Mouse (Mus musculus) small intestine, adult 2 months (tissue): ENCODE data around the gene Ift43. TPM values are rescaled to one million over a fixed set of nuclear protein-coding genes. Genes with fewer than 3 reads are reported as not detected.

Experiments used
- H3K27ac ChIP-seq: fragments of 200-500 bp; 2 replicates; pipeline ENCODE4 v1.5.1; 2012; ENCODE audit warnings: low read depth, low read length, control low read depth, inconsistent platforms; ENCODE audit not compliant: insufficient read depth
- H3K27me3 ChIP-seq: fragments of 200-500 bp; 2 replicates; pipeline ENCODE4 v1.6.1; 2012; ENCODE audit warnings: mild to moderate bottlenecking, moderate library complexity, low read length, inconsistent platforms; ENCODE audit not compliant: control insufficient read depth, insufficient read depth
- H3K36me3 ChIP-seq: fragments of 200-500 bp; 2 replicates; pipeline ENCODE4 v1.6.1; 2012; ENCODE audit warnings: mild to moderate bottlenecking, low read length, control low read depth, inconsistent platforms; ENCODE audit not compliant: control insufficient read depth, insufficient read depth
- H3K4me1 ChIP-seq: fragments of 200-500 bp; 2 replicates; pipeline ENCODE4 v1.6.1; 2012; ENCODE audit warnings: low read length, inconsistent platforms, mixed read lengths; ENCODE audit not compliant: control insufficient read depth, insufficient read depth, insufficient read length
- H3K4me3 ChIP-seq: fragments of 200-500 bp; 2 replicates; pipeline ENCODE4 v1.5.1; 2012; ENCODE audit warnings: low read depth, mild to moderate bottlenecking, control low read depth, inconsistent platforms, low read length, moderate library complexity
- CTCF ChIP-seq: fragments of 200-500 bp; IDR thresholded peaks from 2 replicates; pipeline ENCODE4 v1.5.1; 2012; ENCODE audit warnings: low read depth, mild to moderate bottlenecking, control low read depth, inconsistent platforms, low read length, moderate library complexity, mixed read lengths; ENCODE audit not compliant: insufficient replicate concordance, insufficient read length; ENCODE audit errors: extremely low read depth
- POLR2A ChIP-seq: fragments of 200-500 bp; IDR thresholded peaks from 2 replicates; pipeline ENCODE4 v1.6.1; 2012; ENCODE audit warnings: low read depth, mild to moderate bottlenecking, control low read depth, inconsistent platforms, low read length, moderate library complexity
- WGBS: fragments of 180-500 bp; shearing (Covaris S2); methylation state at CpG from one replicate; pipeline ENCODE4 v1.1.7; 2018; 5-methylcytosine and 5-hydroxymethylcytosine counted together
- polyA plus RNA-seq: library from polyadenylated mRNA; depleted of rRNA; stranded (reverse); fragments of >200 nt; gene quantifications from 2 replicates; pipeline ENCODE4 v1.2.3, GENCODE M21; 2012; rRNA removed

The Ift43 gene
- 6.1 and 15.2 TPM in 2 replicates for polyA plus RNA-seq

DNA sequence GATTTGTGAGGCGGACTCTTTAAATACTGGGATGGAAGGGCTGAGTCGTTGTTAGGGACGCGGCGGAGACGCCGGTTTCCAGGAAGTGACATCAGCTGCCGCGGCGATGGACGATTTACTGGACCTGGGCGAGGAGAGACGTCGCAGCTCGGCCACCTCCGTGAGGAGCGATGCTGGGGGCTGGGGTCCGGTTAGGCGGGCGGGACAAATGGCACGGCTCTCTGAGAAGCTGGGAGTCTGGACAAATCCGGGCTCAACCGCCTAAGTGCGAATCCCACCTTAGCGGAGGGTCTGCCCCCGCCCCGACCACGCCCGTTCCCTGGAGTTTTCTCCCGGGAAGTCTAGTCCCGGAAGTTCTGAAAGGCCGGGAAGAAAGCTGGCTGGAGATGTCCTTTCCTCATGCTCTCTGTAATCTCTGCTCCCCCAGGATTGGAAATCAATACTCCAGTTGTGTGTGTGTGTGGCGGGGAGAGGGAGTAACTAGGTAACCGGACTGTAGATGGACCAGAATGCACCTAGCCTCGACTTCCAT is at the start of gene Ift43:
Ift43 (plus strand) TSS at position 61 of the 532 bp plus-strand sequence.
- H3K36me3 ChIP-seq = no peaks in the 10 kb centered on the region; the same call in 1 of the 2 replicates
- under 1% methylated on average over 35 of the region's 35 CpGs for WGBS
- H3K27me3 ChIP-seq = peaks cover 9% of the 10 kb centered on the region; the same call in 1 of the 2 replicates
- H3K27ac ChIP-seq = 0 out of 2 replicates have a peak within 1 kb of the TSS, but pooled peaks have one; percentile 22
- H3K4me3 ChIP-seq = peak within 1 kb of the TSS; percentile 73
- 0 out of 2 replicates have a peak, but pooled peaks cover 2% of the 10 kb centered on the region for H3K4me1 ChIP-seq
- TF ChIP-seq POLR2A = peak; percentile 58; the same call in 1 of the 2 replicates
- no peak for TF ChIP-seq CTCF

DNA sequence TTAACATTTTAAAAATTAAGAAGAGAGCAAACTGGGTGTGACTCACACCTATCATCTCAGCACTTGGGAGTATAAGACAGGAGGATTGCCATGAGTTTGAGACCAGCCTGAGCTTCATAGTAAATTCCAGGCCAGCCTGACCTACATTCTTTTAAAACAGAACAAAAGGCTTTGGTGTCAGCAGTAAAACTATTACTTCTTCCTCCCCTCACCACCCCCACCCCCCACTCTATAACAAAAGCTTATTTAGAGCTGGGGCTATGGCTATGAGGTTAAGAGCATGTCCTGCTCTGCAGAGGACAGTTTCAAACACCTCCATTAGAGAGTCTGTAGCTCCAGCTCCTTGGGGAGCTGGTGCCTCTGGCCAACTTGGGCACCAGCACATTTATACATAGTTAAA is 46.8 kb upstream of the Ift43 start:
- H3K4me3 ChIP-seq = no peak overlapping the region
- H3K36me3 ChIP-seq = no peaks in the 10 kb centered on the region
- no peak for TF ChIP-seq POLR2A
- no peak for TF ChIP-seq CTCF
- H3K27ac ChIP-seq = no peak overlapping the region
- H3K4me1 ChIP-seq = no peaks in the 10 kb centered on the region
- no peaks in the 10 kb centered on the region for H3K27me3 ChIP-seq

DNA sequence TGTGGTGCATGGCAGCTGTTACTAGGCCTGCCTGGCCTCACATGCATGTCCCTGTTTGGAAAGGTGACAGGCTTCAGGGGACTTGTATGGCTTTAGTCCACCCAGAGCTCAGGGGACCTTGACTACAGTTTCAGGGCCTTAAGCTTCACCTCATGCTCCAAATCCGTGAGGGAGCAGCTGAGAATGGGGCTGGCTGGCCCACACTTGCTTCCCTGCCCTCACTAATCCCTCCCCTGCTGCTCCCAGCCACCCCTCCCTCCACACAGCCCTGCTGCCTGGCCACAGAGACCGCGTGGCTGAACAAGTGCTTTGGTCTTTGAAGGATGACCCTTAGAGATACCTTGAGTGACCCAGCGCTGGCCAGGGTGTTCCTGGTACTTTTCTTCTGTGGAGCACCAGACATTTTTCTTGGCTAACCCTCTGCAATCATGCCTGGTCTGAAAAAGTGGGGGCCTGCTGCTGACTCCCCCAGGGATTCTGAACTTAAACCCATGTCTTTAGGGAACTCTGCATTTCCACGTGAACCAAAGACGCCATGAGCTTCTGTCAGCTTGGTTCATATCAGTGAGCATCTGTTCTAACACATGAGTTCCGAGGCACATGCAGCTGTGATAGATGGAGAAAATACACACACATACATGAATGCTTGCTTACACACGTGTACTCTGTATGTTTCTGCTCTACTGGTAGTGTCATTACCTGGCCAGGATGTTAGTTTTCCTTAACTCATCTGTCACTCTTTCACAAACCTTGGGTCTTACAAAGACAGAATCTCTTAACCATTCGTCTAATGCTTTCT is 45.8 kb upstream of the Ift43 start:
- TF ChIP-seq CTCF (no peak), POLR2A (no peak)
- WGBS = 81% methylated on average over 9 of the region's 9 CpGs
- Histone ChIP-seq H3K36me3 (no peaks in the 10 kb centered on the region), H3K4me1 (no peaks in the 10 kb centered on the region), H3K27ac (no peak overlapping the region), H3K4me3 (no peak overlapping the region), H3K27me3 (no peaks in the 10 kb centered on the region)

DNA sequence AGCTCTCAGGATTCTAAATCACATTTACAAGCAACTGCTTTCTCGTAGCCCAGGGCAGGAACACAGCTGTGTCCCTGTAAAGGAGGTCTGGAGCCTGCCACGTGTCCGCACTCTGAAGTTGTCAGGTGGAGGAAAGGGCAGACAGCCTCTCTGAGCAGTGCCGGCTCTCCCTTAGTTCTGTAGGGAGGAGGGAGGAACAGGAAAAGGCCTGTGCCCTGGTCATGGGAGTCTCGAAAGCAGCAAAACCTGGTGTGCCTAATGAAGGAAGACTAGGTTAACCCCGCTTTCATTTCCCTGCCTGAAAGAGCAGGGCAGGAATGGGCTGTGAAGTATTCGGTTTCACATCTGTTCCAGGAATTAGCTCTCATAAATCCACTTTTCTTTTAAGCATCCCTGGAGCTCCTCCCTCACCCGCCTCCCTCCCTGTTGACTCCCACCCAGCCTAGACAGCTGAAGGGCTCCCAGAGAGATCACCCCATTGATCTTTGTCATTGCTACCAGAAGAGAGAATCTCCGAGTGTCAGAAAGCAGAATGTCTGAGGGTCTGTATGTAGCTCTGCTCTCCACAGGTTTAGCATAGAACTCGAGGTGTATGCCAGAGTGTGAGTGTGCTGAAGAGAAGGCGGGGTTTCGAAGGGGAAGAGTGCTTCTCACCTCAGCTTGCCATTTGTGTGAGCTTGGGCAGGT is 45.0 kb upstream of the Ift43 start:
- Histone ChIP-seq H3K27me3 (no peaks in the 10 kb centered on the region), H3K36me3 (no peaks in the 10 kb centered on the region), H3K27ac (no peak overlapping the region), H3K4me1 (no peaks in the 10 kb centered on the region), H3K4me3 (no peak overlapping the region)
- no peak for TF ChIP-seq POLR2A
- TF ChIP-seq CTCF = no peak
- WGBS = 73% methylated on average over 12 of the region's 12 CpGs

DNA sequence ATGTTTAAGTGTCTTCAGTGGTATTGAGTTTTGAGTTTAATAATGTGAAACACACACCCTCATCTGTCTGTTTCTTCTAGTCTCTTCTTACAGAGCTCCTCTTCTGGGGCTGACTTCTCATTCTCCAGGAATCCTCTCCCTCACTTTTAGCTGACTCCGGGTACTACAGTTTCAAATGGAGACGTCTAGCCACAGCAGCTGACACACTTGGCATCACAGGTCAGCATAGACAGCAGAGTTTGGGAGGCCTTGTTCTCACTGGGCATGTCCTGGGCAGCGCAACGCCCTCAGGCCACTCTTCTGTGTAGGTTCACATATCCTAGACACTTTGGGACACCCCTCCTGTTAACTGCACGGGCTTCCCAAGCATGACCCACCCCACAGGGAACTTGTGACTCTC is 43.3 kb upstream of the Ift43 start:
- TF ChIP-seq CTCF (no peak), POLR2A (no peak)
- Histone ChIP-seq H3K27ac (no peak overlapping the region), H3K27me3 (no peaks in the 10 kb centered on the region), H3K36me3 (no peaks in the 10 kb centered on the region), H3K4me3 (no peak overlapping the region), H3K4me1 (no peaks in the 10 kb centered on the region)
- 90% methylated on average over 5 of the region's 5 CpGs for WGBS

DNA sequence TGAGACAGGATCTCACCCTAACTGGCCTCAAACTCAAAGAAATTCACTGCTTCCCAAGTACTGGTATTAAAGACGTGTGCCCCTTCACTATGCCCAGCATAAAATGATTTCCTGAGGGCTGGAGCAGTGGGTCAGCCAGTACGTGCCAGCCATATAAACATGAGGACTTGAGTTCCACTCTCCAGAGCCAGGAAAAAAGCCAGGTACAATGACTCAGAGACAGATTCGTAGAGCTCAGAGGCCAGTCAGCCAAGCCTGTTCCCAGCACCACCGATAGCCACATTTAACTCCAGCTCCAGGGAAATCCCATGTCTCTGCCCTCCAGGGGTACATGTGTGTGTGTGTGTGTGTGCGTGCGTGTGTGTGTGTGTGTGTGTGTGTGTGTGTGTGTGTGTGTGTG is 42.6 kb upstream of the Ift43 start:
- H3K27ac ChIP-seq = no peak overlapping the region
- TF ChIP-seq POLR2A (no peak), CTCF (no peak)
- H3K27me3 ChIP-seq = no peaks in the 10 kb centered on the region
- no peak overlapping the region for H3K4me3 ChIP-seq
- no peaks in the 10 kb centered on the region for H3K4me1 ChIP-seq
- 88% methylated on average over 6 of the region's 6 CpGs for WGBS
- no peaks in the 10 kb centered on the region for H3K36me3 ChIP-seq

DNA sequence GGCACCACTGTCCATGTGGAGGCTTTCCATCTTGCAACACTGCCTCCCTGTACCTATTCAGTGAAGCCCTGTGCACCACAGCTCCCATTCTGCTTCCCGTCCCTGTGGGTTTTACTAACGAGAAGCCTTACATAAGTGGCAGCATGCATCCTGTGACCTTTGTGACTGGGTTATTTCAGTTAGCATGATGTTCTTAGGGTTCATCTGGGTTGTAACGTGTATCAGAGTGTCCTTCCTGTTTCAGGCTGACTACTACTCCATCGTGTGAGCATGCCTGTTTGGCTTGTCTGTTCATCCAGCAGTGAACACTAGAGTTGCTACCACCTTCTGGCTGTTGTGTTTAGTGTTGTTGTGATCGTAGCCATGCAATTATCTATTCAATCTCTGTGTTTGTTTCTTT is 36.2 kb upstream of the Ift43 start:
- TF ChIP-seq POLR2A (no peak), CTCF (no peak)
- H3K27ac ChIP-seq = no peak overlapping the region
- 66% methylated on average over 5 of the region's 5 CpGs for WGBS
- H3K4me3 ChIP-seq = no peak overlapping the region
- no peaks in the 10 kb centered on the region for H3K27me3 ChIP-seq
- 0 out of 2 replicates have a peak, but pooled peaks cover 4% of the 10 kb centered on the region for H3K4me1 ChIP-seq
- H3K36me3 ChIP-seq = no peaks in the 10 kb centered on the region
